Mouse (Mus musculus): ENCODE data around the gene Cd5.

DNA sequence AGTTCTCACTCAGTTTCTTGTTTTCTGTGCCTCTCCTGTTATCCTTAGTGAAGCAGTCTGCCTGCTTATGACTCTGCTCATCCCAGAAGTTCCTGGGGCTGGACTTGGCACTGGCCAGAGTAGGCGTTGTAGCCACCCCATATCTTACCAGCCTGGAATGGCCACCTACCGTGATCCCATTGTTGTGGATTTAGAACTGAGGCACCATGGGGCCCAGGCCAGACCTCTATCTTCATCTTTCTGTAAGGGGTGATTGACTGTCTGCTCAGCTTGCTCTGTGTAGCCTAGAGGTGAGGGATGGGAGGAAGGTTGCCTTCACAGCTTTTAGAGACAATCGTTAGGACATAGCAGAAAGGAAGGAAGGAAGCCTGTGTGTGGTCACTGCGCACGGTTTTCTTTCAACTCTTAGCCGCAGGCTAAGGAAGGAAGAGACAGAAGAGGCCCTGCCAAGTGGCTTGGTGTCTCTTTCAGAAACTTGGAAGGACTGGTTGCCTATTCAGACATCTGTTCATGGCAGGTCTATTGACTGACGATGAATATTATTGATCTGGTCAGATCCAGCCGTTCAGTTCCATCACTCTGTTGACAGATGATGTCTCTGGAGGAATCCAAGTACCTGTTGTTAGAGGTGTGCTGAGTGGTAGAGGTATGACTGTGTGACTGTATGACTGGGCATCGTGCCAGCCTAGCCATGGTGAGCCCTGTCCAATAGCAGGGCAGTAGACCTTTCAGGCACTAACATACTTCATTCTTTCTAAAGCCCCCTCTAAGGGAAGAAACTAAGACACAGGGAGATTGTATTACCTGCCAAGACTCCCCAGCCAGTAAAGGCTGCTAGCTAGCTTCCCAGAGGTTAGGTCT, 40.4 kb downstream of the Cd5 start:
- no peak for TF ChIP-seq CTCF (IDR thresholded peaks at IDR 0.05; ENCODE audit: control insufficient read depth, insufficient read depth, insufficient read length)
- no peak for TF ChIP-seq MYOG (IDR thresholded peaks at IDR 0.05; ENCODE audit: control insufficient read depth, extremely low read depth, insufficient read length)
- no peak for TF ChIP-seq CEBPB (IDR thresholded peaks at IDR 0.05; ENCODE audit: low read depth)
- no peak for TF ChIP-seq MYOD1 (IDR thresholded peaks at IDR 0.05; ENCODE audit: control insufficient read depth, insufficient read length, low read depth)
- no peak for TF ChIP-seq MAX (IDR thresholded peaks at IDR 0.05)
- TF ChIP-seq FOSL1 (IDR thresholded peaks at IDR 0.05; ENCODE audit: insufficient read depth, low read length, poor library complexity, severe bottlenecking): no peak

Measured in C2C12 (cell line).